Mouse (Mus musculus): Measurements from ENCODE around the gene Fam214a.

DNA sequence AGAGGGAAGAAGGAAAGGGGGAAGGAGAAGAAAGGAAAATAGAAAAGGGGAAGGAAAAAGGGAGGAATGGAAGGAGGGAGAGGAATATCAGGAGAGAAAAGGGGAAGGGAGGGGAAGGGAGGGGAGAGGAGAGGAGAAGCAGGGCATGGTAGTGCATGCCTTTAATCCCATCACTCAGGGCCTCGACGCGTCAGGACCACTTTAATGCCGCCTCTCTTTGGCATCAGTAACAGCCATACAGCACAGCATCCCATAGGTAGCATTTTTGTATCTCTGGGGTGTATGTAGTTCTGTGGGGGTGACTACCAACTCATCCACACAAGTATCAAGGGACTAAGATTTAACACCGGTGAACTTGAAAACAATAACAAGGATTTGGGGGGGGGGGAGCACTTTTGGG, 22.0 kb upstream of the Fam214a start:
- TF ChIP-seq CTCF (IDR thresholded peaks at IDR 0.05; ENCODE audit: extremely low read depth, insufficient read length, insufficient replicate concordance, low read depth, low read length) (no peak), POLR2A (IDR thresholded peaks at IDR 0.05; ENCODE audit: low read depth, low read length) (no peak)

All from small intestine, adult 2 months (tissue).